Mouse (Mus musculus) limb, embryonic 14.5 days (tissue): ENCODE data around the gene Dynlt1b. TPM values are rescaled to one million over a fixed set of nuclear protein-coding genes. Genes with fewer than 3 reads are reported as not detected.
"Not testable (repeated sequence)": the region's sequence is repeated elsewhere in the genome, so short reads cannot be mapped to it uniquely, and the experiment has no call there.

Source experiments
- ATAC-seq: fragments of 200-750 bp; cut with Nextera tagmentation; 2 replicates; pipeline ENCODE4 v1.8.0; 2017; ENCODE audit warnings: low read depth, moderate number of reproducible peaks, moderate TSS enrichment; ENCODE audit not compliant: low FRiP score
- DNase-seq: peaks from one replicate; pipeline ENCODE4 v3.0.0-alpha.2; 2015; ENCODE audit warnings: low spot score
- H3K27ac ChIP-seq: fragments of 300-500 bp; sonication (generic); replicated peaks from 2 replicates; pipeline ENCODE4 v1.5.1; 2014; ENCODE audit warnings: low read depth, mild to moderate bottlenecking, low read length, moderate library complexity, mixed read lengths
- H3K27me3 ChIP-seq: fragments of 300-500 bp; sonication (generic); 2 replicates; pipeline ENCODE4 v1.6.1; 2014; ENCODE audit warnings: low read length, mixed read lengths; ENCODE audit not compliant: control insufficient read depth, insufficient read depth
- H3K36me3 ChIP-seq: fragments of 300-500 bp; sonication (generic); 2 replicates; pipeline ENCODE4 v1.6.1; 2014; ENCODE audit warnings: mild to moderate bottlenecking, low read length, moderate library complexity, mixed read lengths; ENCODE audit not compliant: control insufficient read depth, insufficient read depth
- H3K4me1 ChIP-seq: fragments of 300-500 bp; sonication (generic); 2 replicates; pipeline ENCODE4 v1.6.1; 2014; ENCODE audit warnings: antibody characterized with exemption, low read length, mixed read lengths; ENCODE audit not compliant: control insufficient read depth, insufficient read depth
- H3K4me2 ChIP-seq: fragments of 300-500 bp; sonication (generic); replicated peaks from 2 replicates; pipeline ENCODE4 v1.6.1; 2014; ENCODE audit warnings: low read depth, mild to moderate bottlenecking, low read length, moderate library complexity; ENCODE audit not compliant: severe bottlenecking
- H3K4me3 ChIP-seq: fragments of 300-500 bp; sonication (generic); replicated peaks from 2 replicates; pipeline ENCODE4 v1.5.1; 2014; ENCODE audit warnings: low read length
- H3K9ac ChIP-seq: fragments of 300-500 bp; sonication (generic); 2 replicates; pipeline ENCODE4 v1.6.1; 2014; ENCODE audit warnings: mild to moderate bottlenecking, low read depth, low read length, moderate library complexity; ENCODE audit not compliant: severe bottlenecking
- H3K9me3 ChIP-seq: fragments of 300-500 bp; sonication (generic); 2 replicates; pipeline ENCODE4 v1.6.1; 2016; ENCODE audit warnings: low read length; ENCODE audit not compliant: control insufficient read depth
- WGBS: fragments of 180-500 bp; shearing (Covaris S2); extraction: QIAGEN DNeasy Blood & Tissue Kit; methylation state at CpG from one replicate; pipeline ENCODE4 v1.1.7; 2014; 5-methylcytosine and 5-hydroxymethylcytosine counted together
- polyA plus RNA-seq, 2 experiments: library from polyadenylated mRNA; depleted of rRNA in 1 of 2; stranded (reverse) in 1 of 2; unstranded in 1 of 2; fragments of >200 nt; fragmentation: Nextera tagmentation in 1 of 2; extraction: Ambion mirVana in 1 of 2; gene quantifications; 2 replicates each; pipeline versions ENCODE4 v1.2.1 to v1.2.3; 2012 to 2014

The Dynlt1b gene
- polyA plus RNA-seq, 2 experiments: 399 to 513 TPM

DNA sequence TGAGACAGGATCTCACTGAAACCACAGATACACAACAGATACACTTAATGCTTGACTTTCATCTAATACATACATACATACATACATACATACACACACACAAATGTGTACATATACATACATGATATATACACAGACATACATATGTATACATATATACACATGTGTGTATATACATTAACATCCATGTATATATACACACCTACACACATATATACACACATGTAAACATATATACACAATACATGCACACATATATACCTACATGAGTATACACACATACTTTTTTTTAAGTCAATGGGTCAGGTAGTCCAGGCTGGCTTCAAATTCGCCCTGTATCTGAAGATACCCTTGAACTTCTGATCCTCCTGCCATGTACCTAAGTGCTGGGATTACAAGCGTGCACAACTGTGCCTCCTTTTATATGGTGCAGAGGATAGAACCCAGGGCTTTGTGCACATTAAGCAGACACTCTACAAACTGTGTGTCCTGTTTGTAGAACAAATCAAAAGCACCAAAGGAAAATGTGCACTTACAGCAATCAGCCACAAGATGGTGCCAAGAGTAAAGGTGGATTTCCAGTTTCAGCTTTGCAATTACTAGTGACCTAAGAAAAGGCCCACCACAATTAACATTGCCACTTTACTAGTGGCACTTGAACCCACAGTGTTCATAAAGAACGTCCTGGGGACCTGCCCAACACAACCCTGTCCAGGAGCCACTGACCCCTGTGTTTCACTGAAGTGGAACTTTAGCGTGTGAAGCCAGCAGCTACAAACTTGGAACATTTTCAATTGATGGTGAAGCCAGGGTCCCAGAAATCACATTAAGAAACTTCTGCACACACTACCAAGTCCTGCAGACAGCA lies 37.2 kb upstream of the Dynlt1b start:
- no CpG with 5 or more reads among the region's 4 CpGs for WGBS
- not testable (repeated sequence) for H3K27ac ChIP-seq, H3K4me3 ChIP-seq, H3K36me3 ChIP-seq, H3K4me2 ChIP-seq, ATAC-seq, DNase-seq, H3K27me3 ChIP-seq, H3K9ac ChIP-seq, H3K9me3 ChIP-seq, H3K4me1 ChIP-seq

DNA sequence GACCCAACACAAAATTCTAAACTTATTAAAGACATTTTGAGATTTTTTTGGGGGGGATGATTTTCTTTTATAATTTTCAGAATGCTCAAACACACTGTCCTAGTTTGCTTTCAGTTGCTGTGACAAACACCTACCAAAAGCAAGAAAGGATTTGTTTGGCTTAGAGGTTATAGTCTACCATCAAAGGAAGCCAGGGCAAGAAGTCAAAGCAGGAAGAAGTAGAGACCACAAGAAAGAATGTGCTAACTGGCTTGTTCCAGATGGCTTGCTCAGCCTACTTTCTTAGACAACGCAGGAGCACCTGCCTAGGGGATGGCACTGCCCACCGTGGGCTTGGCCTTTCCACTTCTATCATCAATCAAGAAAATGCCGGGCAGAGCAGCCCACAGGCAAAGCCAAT lies 31.8 kb upstream of the Dynlt1b start:
- 89% methylated on average over 1 of the region's 3 CpGs for WGBS
- H3K4me1 ChIP-seq, DNase-seq, H3K27ac ChIP-seq, H3K9ac ChIP-seq, H3K27me3 ChIP-seq, H3K4me3 ChIP-seq, H3K4me2 ChIP-seq, ATAC-seq, H3K9me3 ChIP-seq, H3K36me3 ChIP-seq: not testable (repeated sequence)

DNA sequence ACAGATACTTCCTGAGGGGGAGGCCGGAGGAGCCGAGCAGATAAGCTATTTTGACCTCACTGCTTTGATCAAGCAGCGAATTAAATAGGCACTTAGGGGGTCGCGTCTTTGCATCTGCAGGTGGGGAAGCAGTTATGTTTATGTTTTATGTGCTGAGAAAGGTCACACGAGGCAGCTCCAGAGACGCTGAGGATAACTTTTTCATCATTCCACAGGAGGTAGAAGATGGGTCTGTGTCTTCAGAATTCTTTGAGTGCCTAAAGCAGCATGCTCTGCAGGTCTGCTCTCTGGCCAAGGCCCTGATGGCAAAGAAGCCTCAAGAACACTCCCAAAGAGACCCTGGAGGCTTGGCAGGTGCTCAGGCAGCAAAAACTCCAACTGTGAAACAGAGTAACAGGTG lies 31.1 kb upstream of the Dynlt1b start:
- not testable (repeated sequence) for H3K36me3 ChIP-seq, ATAC-seq, H3K9me3 ChIP-seq, H3K9ac ChIP-seq, H3K4me3 ChIP-seq, H3K27me3 ChIP-seq, H3K4me1 ChIP-seq, H3K27ac ChIP-seq, H3K4me2 ChIP-seq
- WGBS: 24% methylated on average over 7 of the region's 7 CpGs
- DNase-seq: peak; percentile 2

DNA sequence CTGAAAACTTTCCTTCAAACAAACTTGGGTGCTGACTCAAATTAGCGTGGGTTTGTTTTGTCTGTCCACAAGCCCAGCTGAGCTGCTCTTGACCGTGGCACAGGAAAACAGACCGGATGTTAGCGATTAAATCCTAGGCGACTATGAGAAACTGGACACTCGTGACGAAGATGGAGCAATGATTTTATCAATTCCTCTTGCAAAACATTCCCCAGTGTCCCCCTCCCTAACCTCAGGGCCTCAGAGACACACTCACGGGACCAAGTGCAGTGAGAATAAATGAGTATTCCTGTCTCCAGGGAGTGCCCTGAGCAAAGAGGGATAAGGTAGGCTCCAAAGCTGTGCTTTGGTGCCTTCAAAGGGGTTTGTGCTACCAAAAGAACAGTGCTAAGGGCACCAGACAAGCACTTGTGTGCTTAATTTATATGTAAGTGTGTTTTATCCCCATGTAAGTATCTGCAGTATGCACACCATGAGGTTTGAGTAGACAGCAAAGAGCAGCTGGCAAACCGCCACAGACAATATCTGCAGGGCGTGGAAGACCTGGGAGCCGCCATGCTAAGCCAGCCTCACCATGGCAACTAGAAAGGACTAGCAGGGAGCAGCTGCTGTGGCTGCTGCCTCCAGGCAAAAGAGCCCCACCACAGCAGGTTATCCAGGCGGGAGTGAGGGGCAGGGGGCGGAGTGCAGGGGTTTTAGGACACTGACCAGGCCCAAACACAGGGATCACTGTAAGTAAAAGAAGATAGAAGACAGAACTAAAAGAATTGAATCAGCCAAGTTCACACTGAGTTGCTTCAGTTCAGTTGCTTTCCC lies 30.4 kb upstream of the Dynlt1b start:
- ATAC-seq (peak; percentile 78), DNase-seq (peak; percentile 2)
- not testable (repeated sequence) for H3K4me1 ChIP-seq, H3K4me3 ChIP-seq, H3K27ac ChIP-seq, H3K36me3 ChIP-seq, H3K9me3 ChIP-seq, H3K4me2 ChIP-seq, H3K27me3 ChIP-seq, H3K9ac ChIP-seq
- WGBS: 12% methylated on average over 6 of the region's 13 CpGs

DNA sequence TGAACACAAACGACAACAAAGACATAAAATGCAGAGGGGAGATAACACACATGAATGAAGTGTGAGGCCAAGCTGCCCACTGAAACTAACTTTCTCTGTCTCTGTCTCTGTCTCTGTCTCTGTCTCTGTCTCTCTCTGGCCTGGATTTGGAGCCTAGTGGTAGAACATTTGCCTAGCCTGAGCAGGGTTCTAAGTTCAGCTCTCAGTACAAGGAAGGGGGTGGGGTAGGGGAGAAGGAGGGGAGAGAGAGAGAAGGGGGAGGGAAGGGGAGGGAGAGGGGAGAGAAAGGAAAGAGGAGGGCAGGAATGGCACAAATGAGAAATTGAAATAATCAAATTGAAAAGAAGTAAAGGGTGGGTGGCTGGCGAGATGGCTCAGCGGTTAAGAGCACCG lies 29.8 kb upstream of the Dynlt1b start:
- not testable (repeated sequence) for H3K4me3 ChIP-seq, H3K27ac ChIP-seq, H3K9ac ChIP-seq, DNase-seq, H3K9me3 ChIP-seq, H3K4me1 ChIP-seq, H3K4me2 ChIP-seq, H3K36me3 ChIP-seq, H3K27me3 ChIP-seq
- peak; percentile 3; the same call in 1 of the 2 replicates for ATAC-seq
- 74% methylated on average over 4 of the region's 4 CpGs for WGBS

DNA sequence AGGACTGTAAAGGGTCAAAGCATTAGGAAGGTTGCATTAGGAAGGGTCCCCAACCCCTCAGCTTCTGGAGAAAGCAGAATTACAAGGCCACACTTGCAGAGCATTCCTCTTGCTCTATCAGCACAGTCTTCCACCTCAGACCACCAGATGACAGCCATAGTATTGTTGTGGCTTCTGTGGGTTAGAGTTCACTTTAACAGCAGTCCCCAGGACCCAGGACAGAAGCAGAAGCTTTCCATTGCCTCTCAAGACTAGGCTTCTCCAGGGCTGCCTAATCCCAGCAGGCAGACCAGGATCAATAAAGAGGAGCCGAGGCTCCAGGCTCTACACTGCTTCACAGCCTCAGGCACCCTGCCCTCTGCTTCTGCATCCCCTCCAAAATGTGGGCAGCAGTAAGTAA lies 25.4 kb upstream of the Dynlt1b start:
- H3K9me3 ChIP-seq, DNase-seq, H3K4me1 ChIP-seq, ATAC-seq, H3K4me2 ChIP-seq, H3K27ac ChIP-seq, H3K9ac ChIP-seq, H3K4me3 ChIP-seq, H3K36me3 ChIP-seq, H3K27me3 ChIP-seq: not testable (repeated sequence)
- WGBS: 28% methylated on average over 1 of the region's 1 CpGs

DNA sequence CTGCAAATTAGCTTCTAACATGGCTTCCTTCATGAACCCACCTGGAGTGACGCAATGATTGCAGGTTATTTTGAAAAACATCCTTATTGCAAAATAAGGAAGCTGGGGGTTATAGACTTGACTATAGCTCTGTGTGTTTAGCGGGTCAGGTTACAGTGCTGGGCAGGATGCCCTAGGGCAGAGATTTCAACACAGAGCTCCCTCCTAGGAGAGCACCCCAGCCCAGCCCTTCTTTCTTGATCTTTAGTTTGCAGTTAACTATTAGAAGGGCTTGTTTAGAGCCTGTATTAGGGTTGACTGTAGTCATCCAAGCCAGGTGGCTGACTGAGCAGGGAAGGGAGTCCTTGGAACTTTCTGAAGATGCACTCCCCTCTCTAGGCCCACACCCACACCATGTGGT lies 22.9 kb upstream of the Dynlt1b start:
- not testable (repeated sequence) for H3K4me2 ChIP-seq, H3K36me3 ChIP-seq, ATAC-seq, H3K27ac ChIP-seq, H3K4me1 ChIP-seq, H3K4me3 ChIP-seq, DNase-seq, H3K9me3 ChIP-seq, H3K27me3 ChIP-seq, H3K9ac ChIP-seq
- WGBS: 43% methylated on average over 1 of the region's 2 CpGs

DNA sequence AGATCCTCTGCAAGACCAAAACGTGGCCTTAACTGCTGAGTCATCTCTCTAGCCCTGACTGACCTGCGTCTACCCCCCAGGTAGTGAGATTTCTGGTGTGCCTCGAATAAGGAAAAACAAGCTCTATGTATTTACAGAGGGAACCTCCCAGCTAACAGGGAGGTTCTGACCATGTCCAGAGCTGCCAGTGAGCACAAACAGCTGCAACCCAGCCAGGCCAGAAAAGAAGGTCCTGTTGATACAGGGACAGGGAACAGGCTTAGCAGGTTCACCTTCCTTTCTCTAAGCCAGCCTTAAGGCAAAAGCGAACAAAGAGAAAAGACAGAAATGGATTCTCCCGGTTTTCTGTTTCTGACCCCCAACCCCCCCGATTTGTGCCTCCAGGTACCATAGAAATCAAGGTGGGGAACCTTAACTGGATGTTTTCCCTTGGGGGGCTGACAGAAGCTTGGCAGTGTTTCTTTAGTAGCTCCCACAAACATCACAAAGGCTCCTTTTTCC lies 19.1 kb upstream of the Dynlt1b start:
- not testable (repeated sequence) for ATAC-seq, H3K9me3 ChIP-seq, H3K36me3 ChIP-seq, H3K27me3 ChIP-seq, DNase-seq, H3K4me2 ChIP-seq, H3K27ac ChIP-seq, H3K9ac ChIP-seq, H3K4me1 ChIP-seq, H3K4me3 ChIP-seq
- whole genome bisulfite sequencing: 46% methylated on average over 6 of the region's 6 CpGs
